Comparison of ENCODE assay signal across 25 mouse cellular contexts in genomic region chr1:108571977-108572376, GRCm38 (mm10).
A peak's percentile ranks its signal among the peaks of the same experiment; 100 is the strongest.
DNase-seq lines count a peak whose midpoint lies in the region; ATAC-seq and TF ChIP-seq lines count a peak whose summit lies in the region.
"Had no signal": no experiment of that assay in that cellular context is flagged by ENCODE, and none has a peak within 500 bp of the region (broad histone marks: within the 10 kb centered on the region; RNA-seq: fewer than 3 reads in every experiment).

No protein-coding gene starts in this region.

- H3K4me1 ChIP-seq in forebrain, embryonic 14.5 days (ENCODE audit: control insufficient read depth, insufficient read depth, low read length) = no peaks in the 10 kb centered on the region
- peaks cover 9% of the 10 kb centered on the region for H3K4me1 ChIP-seq in forebrain, embryonic 10.5 days
- no peaks in the 10 kb centered on the region for H3K4me1 ChIP-seq in heart, embryonic 11.5 days (ENCODE audit: control insufficient read depth, insufficient read depth, low read length)
- no peaks in the 10 kb centered on the region for H3K4me1 ChIP-seq in embryonic fibroblast, embryonic 13.5 days (ENCODE audit: control insufficient read depth, insufficient read depth, low read length)
- H3K4me1 ChIP-seq: hindbrain, embryonic 12.5 days; stomach, embryonic 15.5 days had no signal

- no peaks in the 10 kb centered on the region for H3K36me3 ChIP-seq in forebrain, embryonic 14.5 days (ENCODE audit: control insufficient read depth, insufficient read depth, low read length)
- H3K36me3 ChIP-seq in forebrain, embryonic 10.5 days (replicated peaks) = no peaks in the 10 kb centered on the region
- no peaks in the 10 kb centered on the region for H3K36me3 ChIP-seq in heart, embryonic 11.5 days (ENCODE audit: control insufficient read depth, insufficient read depth, low read length)
- H3K36me3 ChIP-seq: hindbrain, embryonic 12.5 days; stomach, embryonic 15.5 days had no signal

- H3K27ac ChIP-seq in forebrain, embryonic 14.5 days (ENCODE audit: low read depth, low read length) = no peak overlapping the region
- H3K27ac ChIP-seq in forebrain, embryonic 10.5 days = no peak overlapping the region
- no peak overlapping the region for H3K27ac ChIP-seq in heart, embryonic 11.5 days (ENCODE audit: low read depth, low read length)
- H3K27ac ChIP-seq in embryonic fibroblast, embryonic 13.5 days (ENCODE audit: insufficient read depth, low read length) = peak overlapping the region; percentile 52; the same call in 1 of the 2 replicates
- H3K27ac ChIP-seq: hindbrain, embryonic 12.5 days; layer of hippocampus, adult 2 months; stomach, embryonic 15.5 days had no signal

- no peak for TF ChIP-seq POLR2A in embryonic fibroblast, embryonic 13.5 days (IDR thresholded peaks at IDR 0.05; ENCODE audit: low read depth, low read length)

- no peak overlapping the region for H3K9ac ChIP-seq in forebrain, embryonic 14.5 days (ENCODE audit: low read length)
- no peak overlapping the region for H3K9ac ChIP-seq in heart, embryonic 11.5 days (ENCODE audit: low read depth, low read length)
- H3K9ac ChIP-seq: hindbrain, embryonic 12.5 days; stomach, embryonic 15.5 days had no signal

- intact Hi-C loops in heart, postnatal 14 days (cut with DNase I) = no loop called here

- no peaks in the 10 kb centered on the region for H3K27me3 ChIP-seq in forebrain, embryonic 14.5 days (replicated peaks; ENCODE audit: control insufficient read depth, insufficient read depth, low read length)
- H3K27me3 ChIP-seq in forebrain, embryonic 10.5 days (ENCODE audit: poor library complexity, severe bottlenecking) = no peaks in the 10 kb centered on the region
- no peaks in the 10 kb centered on the region for H3K27me3 ChIP-seq in heart, embryonic 11.5 days (ENCODE audit: control insufficient read depth, insufficient read depth, low read length)
- H3K27me3 ChIP-seq: hindbrain, embryonic 12.5 days; stomach, embryonic 15.5 days had no signal

- H3K4me3 ChIP-seq in forebrain, embryonic 14.5 days (ENCODE audit: low read depth, low read length) = no peak overlapping the region
- H3K4me3 ChIP-seq in forebrain, embryonic 10.5 days = no peak overlapping the region
- H3K4me3 ChIP-seq in heart, embryonic 11.5 days (ENCODE audit: low read depth, low read length) = no peak overlapping the region
- no peak overlapping the region for H3K4me3 ChIP-seq in embryonic fibroblast, embryonic 13.5 days (ENCODE audit: insufficient read depth, low read length)
- H3K4me3 ChIP-seq: hindbrain, embryonic 12.5 days; layer of hippocampus, adult 2 months; stomach, embryonic 15.5 days had no signal

- no peaks in the 10 kb centered on the region for H3K9me3 ChIP-seq in forebrain, embryonic 14.5 days (replicated peaks; ENCODE audit: control insufficient read depth, low read length)
- H3K9me3 ChIP-seq in forebrain, embryonic 10.5 days = no peaks in the 10 kb centered on the region
- H3K9me3 ChIP-seq in heart, embryonic 11.5 days (replicated peaks; ENCODE audit: control insufficient read depth, low read length) = no peaks in the 10 kb centered on the region
- H3K9me3 ChIP-seq: hindbrain, embryonic 12.5 days; stomach, embryonic 15.5 days had no signal

- 44% methylated on average over 3 of the region's 3 CpGs for WGBS in forebrain, embryonic 14.5 days
- WGBS in forebrain, embryonic 10.5 days = 52% methylated on average over 3 of the region's 3 CpGs
- 58% methylated on average over 3 of the region's 3 CpGs for WGBS in heart, embryonic 11.5 days (ENCODE audit: insufficient replicate concordance)

- no peak for TF ChIP-seq CTCF in embryonic fibroblast, embryonic 13.5 days (IDR thresholded peaks at IDR 0.05; ENCODE audit: borderline replicate concordance, insufficient read depth, low read length)

- no peak for ATAC-seq in forebrain, embryonic 14.5 days
- ATAC-seq in heart, embryonic 11.5 days (replicated peaks; ENCODE audit: insufficient number of reproducible peaks, low FRiP score, low TSS enrichment) = no peak
- ATAC-seq: activated CD4-positive, CD25-positive, alpha-beta regulatory T cell, adult 4 months; CD4-positive, CD25-positive, alpha-beta regulatory T cell, adult 4 months; inflammation-experienced regulatory T-cells, adult 6 months; midbrain, embryonic 16.5 days had no signal

- no peak overlapping the region for H3K4me2 ChIP-seq in forebrain, embryonic 14.5 days (ENCODE audit: low read length)
- H3K4me2 ChIP-seq in heart, embryonic 11.5 days = no peak overlapping the region
- H3K4me2 ChIP-seq: hindbrain, embryonic 12.5 days; liver, embryonic 11.5 days; stomach, embryonic 15.5 days had no signal

- DNase-seq in forebrain, embryonic 14.5 days (ENCODE audit: low spot score) = peak; percentile 15
- no peak for DNase-seq in forebrain, embryonic 10.5 days (ENCODE audit: extremely low spot score, low spot score)
- DNase-seq in heart, adult 8-10 months (ENCODE audit: low spot score) = peak; percentile 46
- peak; percentile 4 to 9 for DNase-seq in heart, postnatal 14 days
- DNase-seq in cerebellum, postnatal 25 days = no peak
- DNase-seq in Muller cell, postnatal 12 days (ENCODE audit: inconsistent ontology term) = no peak
- DNase-seq: adrenal gland, postnatal 14 days; cerebellum, adult 18-20 months; cerebellum, postnatal 36 days; gastrocnemius, postnatal 36 days; kidney, adult 2 months; kidney, postnatal 14 days; lung, adult 18-20 months; thymus, adult 18-20 months; thymus, postnatal 4 days had no signal

Comparison
In these comparisons a context has a peak if more than half of its experiments do, and no peak if none do; other contexts are left out.
1. DNase-seq: peak in forebrain, embryonic 14.5 days (single experiment), heart, adult 8-10 months (single experiment) and heart, postnatal 14 days (2 of 2); none in forebrain, embryonic 10.5 days (single experiment), cerebellum, postnatal 25 days (0 of 2) and Muller cell, postnatal 12 days (single experiment).